Mouse (Mus musculus): ENCODE results near the gene Sema4c.
"Not testable (repeated sequence)": the region's sequence is repeated elsewhere in the genome, so short reads cannot be mapped to it uniquely, and the experiment has no call there.

The Sema4c gene

GRCm38 (mm10) chr1:36556553-36557456 is 1.3 kb downstream of the Sema4c start:
- peak; percentile 98 for DNase-seq (ENCODE audit: extremely low spot score)

- DNase-seq (ENCODE audit: extremely low spot score) = peak; percentile 57
Measured at GRCm38 (mm10) chr1:36555798-36556395, 2.3 kb downstream of the Sema4c start.

DNA sequence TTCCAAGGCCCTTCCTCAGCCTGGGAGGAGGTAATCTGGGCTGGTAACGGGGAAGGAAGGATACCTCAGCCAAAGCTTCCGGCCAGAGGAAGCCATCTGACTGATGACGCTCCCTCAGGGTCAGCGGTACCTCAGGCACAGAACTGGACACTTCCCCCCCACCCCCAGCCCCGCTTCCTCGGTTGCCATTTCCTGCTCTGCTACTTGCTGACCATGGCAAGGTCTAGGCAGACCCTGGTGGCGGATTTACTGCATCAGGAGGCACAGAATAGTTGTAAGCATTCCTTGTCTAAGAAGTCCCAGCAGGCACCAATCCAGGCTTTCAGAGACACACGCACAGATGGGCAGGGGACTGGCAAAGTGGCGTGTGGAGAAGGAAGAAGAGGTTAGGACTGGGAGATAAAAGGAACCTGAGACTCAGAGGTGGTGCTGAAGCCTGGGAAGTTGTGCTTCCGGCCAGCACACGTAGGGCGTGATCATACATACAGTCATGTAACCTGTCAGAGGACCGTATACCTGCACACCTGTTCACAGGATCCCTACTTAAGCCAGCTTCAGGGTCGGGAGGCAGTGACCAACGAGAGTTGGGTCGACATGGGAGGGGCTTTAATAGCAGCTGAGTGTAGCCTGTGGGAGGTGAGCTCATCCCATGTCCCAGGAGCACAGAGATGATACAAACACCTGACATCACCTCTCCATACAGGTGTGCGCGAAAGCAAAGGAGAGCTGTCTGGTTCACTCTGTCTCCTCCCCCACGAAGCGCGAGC is 3.3 kb downstream of the Sema4c start:
- no peak for DNase-seq (ENCODE audit: extremely low spot score)

DNA sequence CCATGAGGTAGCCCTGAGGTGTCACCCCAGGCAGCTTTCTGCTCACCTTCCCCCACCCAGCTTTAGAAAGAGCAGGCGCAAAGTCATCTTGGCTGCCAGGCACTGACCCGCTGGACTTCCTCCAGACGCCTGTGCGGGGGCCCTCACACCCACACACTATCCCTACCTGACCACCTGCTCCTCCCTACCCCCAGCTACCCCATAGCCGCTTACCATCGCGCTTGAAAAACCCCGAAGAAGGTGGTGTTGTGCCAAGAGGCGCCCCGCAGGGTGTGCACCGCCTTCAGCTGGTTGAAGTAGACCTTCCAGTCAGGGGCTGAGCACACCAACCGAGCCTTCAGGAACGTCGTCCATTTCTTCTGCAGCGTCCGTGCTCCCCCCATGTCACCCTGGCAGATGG is 5.6 kb downstream of the Sema4c start:
- no peak for DNase-seq (ENCODE audit: extremely low spot score)

- no peak for DNase-seq (ENCODE audit: extremely low spot score)
Measured at GRCm38 (mm10) chr1:36551904-36552303, 6.2 kb downstream of the Sema4c start.

- no peak for DNase-seq (ENCODE audit: extremely low spot score)
Measured at GRCm38 (mm10) chr1:36550075-36550863, 7.9 kb downstream of the Sema4c start.

DNA sequence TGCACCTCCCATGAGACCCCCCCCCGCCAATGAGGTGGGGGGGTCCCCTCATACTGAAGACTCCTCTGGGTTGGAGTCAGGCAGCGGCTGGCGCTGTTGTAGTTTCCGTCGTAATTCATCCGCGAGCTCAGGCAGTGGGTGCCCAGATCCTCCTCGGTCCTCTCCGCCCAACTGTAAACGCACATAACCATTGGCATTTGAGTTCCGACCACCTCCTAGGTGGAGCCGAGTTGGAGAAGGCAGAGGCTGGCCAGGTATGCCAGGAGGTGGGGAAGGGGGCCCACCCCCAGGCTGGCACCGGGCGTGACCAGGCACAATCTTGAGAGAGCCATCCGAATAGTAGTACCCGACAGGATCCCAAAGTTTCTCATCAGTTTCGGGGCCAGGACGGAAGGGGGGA is 8.7 kb downstream of the Sema4c start:
- DNase-seq (ENCODE audit: extremely low spot score) = no peak

GRCm38 (mm10) chr1:36548771-36549170 is 9.4 kb downstream of the Sema4c start:
- DNase-seq (ENCODE audit: extremely low spot score) = no peak

- no peak for DNase-seq (ENCODE audit: extremely low spot score)
Measured at GRCm38 (mm10) chr1:36547981-36548598, 10.1 kb downstream of the Sema4c start.

DNA sequence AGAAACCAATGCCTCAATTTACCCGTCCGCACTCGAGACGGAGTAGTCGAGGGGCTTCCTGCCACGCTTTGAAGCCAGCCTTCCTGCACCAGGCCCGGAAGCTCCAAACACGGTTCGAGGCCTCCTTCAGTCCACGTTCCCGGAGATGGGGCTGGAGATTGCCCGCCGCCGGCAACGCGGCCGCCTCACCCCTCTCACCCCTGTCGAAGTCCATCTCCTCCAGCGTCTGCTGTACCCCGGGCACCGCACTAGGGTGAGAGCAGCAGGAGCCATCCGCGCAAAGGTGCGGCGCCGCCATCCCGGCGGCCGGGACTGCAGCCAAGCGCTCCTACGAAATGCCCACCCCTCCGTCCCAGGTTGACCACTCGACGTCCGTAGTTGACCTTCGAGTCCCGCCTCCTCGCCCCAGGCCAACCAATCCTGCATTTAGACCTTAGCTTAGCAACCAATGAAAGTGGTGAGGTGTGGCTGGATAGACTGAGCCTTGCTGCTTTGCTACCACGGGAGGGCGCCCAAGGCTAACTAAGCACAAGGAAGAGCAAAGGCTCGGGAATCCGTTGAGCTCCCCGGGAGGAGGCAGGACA is 11.2 kb downstream of the Sema4c start, which contains the start of gene Ankrd39:
Gene Ankrd39 (minus strand): TSS at position 558 of the 584 bp plus-strand sequence.
- DNase-seq (ENCODE audit: extremely low spot score) = peak; percentile 96

GRCm38 (mm10) chr1:36545845-36546600 is 12.1 kb downstream of the Sema4c start:
- DNase-seq (ENCODE audit: extremely low spot score) = no peak

- DNase-seq (ENCODE audit: extremely low spot score) = no peak
Measured at GRCm38 (mm10) chr1:36545382-36545781, 12.8 kb downstream of the Sema4c start.

DNA sequence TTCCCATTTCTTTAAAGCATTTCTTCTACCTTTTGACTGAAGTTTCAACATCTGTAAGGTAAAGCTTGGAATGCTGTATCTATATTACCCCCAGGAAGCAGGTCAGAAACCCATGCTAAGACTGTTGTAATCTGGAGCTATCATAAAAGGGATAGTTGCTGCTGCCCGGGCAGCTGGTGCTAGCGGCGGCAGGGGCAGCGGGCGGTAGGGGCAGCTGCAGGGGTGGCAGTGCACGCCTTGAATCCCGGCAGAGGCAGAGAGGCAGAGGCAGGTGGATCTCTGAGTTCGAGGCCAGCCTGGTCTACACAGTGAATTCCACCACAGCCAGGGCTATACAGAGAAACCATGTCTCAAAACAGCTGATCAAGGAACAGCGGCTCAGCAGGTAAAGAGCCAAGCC is 15.2 kb downstream of the Sema4c start:
- DNase-seq (ENCODE audit: extremely low spot score) = no peak

- DNase-seq (ENCODE audit: extremely low spot score) = no peak
Measured at GRCm38 (mm10) chr1:36541844-36542243, 16.3 kb downstream of the Sema4c start.

DNA sequence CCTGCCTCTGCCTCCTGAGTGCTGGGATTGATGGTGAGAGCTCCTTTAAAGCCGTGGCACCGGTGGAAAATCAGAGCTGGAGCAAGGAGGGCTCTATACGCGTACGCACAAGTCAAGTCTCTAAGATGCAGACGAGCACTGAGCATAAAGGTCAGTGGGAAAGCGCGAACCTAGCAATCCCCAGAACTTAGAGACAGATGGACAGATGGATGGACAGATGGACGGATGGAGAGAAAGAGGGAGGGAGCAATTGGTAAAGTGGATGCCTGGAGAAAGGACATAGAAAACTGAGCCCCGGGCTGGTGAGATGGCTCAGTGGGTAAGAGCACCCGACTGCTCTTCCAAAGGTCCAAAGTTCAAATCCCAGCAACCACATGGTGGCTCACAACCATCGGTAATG is 17.3 kb downstream of the Sema4c start:
- DNase-seq (ENCODE audit: extremely low spot score) = no peak

DNA sequence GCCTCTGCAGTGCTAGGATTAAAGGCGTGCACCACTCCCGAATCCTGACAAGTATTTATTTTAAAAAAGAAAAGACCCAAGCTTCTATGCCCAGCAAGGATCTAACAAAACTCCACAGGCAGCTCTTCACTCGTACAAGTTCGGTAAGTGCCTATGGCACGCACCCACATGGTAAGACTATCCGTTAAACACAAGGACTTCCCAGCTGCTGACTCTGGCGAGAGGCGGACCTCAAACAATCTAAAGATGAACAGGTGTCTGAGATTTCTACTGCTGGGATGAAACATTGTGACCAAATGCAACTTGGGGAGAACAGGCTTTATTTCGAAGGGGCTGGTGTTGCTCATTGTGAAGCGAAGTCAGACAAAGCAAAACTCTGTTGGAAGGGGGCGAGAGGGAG is 18.0 kb downstream of the Sema4c start:
- no peak for DNase-seq (ENCODE audit: extremely low spot score)

GRCm38 (mm10) chr1:36539186-36539585 is 19.0 kb downstream of the Sema4c start, which contains the start of gene Gm42417:
TSS of gene Gm42417 (minus strand) at chr1:36539429.
- no peak for DNase-seq (ENCODE audit: extremely low spot score)

- no peak for DNase-seq (ENCODE audit: extremely low spot score)
Measured at GRCm38 (mm10) chr1:36538727-36539126, 19.4 kb downstream of the Sema4c start.

DNA sequence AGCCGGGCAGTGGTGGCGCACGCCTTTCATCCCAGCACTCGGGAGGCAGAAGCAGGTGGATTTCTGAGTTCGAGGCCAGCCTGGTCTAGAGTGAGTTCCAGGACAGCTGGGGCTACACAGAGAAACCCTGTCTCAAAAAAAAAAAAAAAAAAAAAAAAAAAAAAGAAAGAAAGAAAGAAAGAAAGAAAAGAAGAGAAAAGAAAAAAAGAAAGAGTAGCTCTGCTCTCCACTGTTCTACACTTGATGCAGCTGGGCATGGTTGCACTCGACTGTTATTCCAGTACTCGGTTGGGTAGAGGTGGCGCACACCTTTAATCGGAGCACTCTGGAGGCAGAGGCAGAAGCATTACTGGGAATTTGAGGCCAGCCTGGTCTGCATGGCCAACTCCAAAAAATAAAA is 21.4 kb downstream of the Sema4c start, which contains the start of gene Ankrd23:
Gene Ankrd23 (minus strand): TSS at position 101 of the 400 bp plus-strand sequence.
- DNase-seq (ENCODE audit: extremely low spot score) = not testable (repeated sequence)

GRCm38 (mm10) chr1:36536397-36536728 is 21.8 kb downstream of the Sema4c start:
- DNase-seq (ENCODE audit: extremely low spot score) = no peak

Measured in embryo, embryonic 9.5 days (tissue).